Mouse (Mus musculus) embryonic facial prominence, embryonic 11.5 days (tissue): ENCODE results near the gene Olfr434. TPM values are rescaled to one million over a fixed set of nuclear protein-coding genes. Genes with fewer than 3 reads are reported as not detected.

ENCODE experiments used
- ATAC-seq: fragments of 200-750 bp; cut with Nextera tagmentation; replicated peaks from 2 replicates; pipeline ENCODE4 v1.8.0; 2017; ENCODE audit warnings: low read depth; ENCODE audit not compliant: insufficient number of reproducible peaks, low FRiP score, low TSS enrichment
- DNase-seq: peaks from one replicate; pipeline ENCODE4 v3.0.0-alpha.2; 2015; ENCODE audit warnings: low spot score
- H3K27ac ChIP-seq: fragments of 300-500 bp; sonication (generic); replicated peaks from 2 replicates; pipeline ENCODE4 v1.5.1; 2014; ENCODE audit warnings: mild to moderate bottlenecking, low read depth, low read length, control low read depth
- H3K27me3 ChIP-seq: fragments of 300-500 bp; sonication (generic); 2 replicates; pipeline ENCODE4 v1.6.1; 2014; ENCODE audit warnings: mild to moderate bottlenecking, low read length, moderate library complexity, mixed read lengths; ENCODE audit not compliant: control insufficient read depth, insufficient read depth
- H3K36me3 ChIP-seq: fragments of 300-500 bp; sonication (generic); replicated peaks from 2 replicates; pipeline ENCODE4 v1.6.1; 2014; ENCODE audit warnings: low read depth, mild to moderate bottlenecking, low read length, moderate library complexity, mixed read lengths; ENCODE audit not compliant: control insufficient read depth, insufficient read depth
- H3K4me1 ChIP-seq: fragments of 300-500 bp; sonication (generic); 2 replicates; pipeline ENCODE4 v1.6.1; 2014; ENCODE audit warnings: low read length, mixed read lengths; ENCODE audit not compliant: control insufficient read depth, insufficient read depth
- H3K4me2 ChIP-seq: fragments of 300-500 bp; sonication (generic); 2 replicates; pipeline ENCODE4 v1.6.1; 2014; ENCODE audit warnings: low read depth, mild to moderate bottlenecking, control low read depth, low read length, moderate library complexity
- H3K4me3 ChIP-seq: fragments of 300-500 bp; sonication (generic); 2 replicates; pipeline ENCODE4 v1.5.1; 2014; ENCODE audit warnings: low read depth, low read length, control low read depth
- H3K9ac ChIP-seq: fragments of 300-500 bp; sonication (generic); replicated peaks from 2 replicates; pipeline ENCODE4 v1.6.1; 2014; ENCODE audit warnings: mild to moderate bottlenecking, control low read depth, low read length
- H3K9me3 ChIP-seq: fragments of 300-500 bp; sonication (generic); replicated peaks from 2 replicates; pipeline ENCODE4 v1.6.1; 2016; ENCODE audit warnings: mild to moderate bottlenecking, low read length, inconsistent platforms, mixed read lengths; ENCODE audit not compliant: control insufficient read depth
- WGBS: fragments of 180-500 bp; shearing (Covaris S2); extraction: QIAGEN DNeasy Blood & Tissue Kit; methylation state at CpG from one replicate; pipeline ENCODE4 v1.1.7; 2014; 5-methylcytosine and 5-hydroxymethylcytosine counted together
- polyA plus RNA-seq: library from polyadenylated mRNA; unstranded; fragments of >200 nt; fragmentation: Nextera tagmentation; extraction: Ambion mirVana; gene quantifications from 2 replicates; pipeline ENCODE4 v1.2.1, GENCODE M21; 2014

Olfr434 gene
- polyA plus RNA-seq, 1 experiment from 2014 or later = not detected

- Histone ChIP-seq H3K4me1 (no peaks in the 10 kb centered on the region), H3K4me2 (peak within 1 kb of the TSS; percentile 88), H3K9me3 (no peaks in the 10 kb centered on the region), H3K36me3 (no peaks in the 10 kb centered on the region), H3K4me3 (peak within 1 kb of the TSS; percentile 61), H3K27me3 (no peaks in the 10 kb centered on the region), H3K9ac (peak within 1 kb of the TSS; percentile 69), H3K27ac (no peak within 1 kb of the TSS)
- DNase-seq (peak; percentile 49), ATAC-seq (peak; percentile 88)
- 1% methylated on average over 39 of the region's 48 CpGs for WGBS
Measured at GRCm38 (mm10) chr6:43265363-43266041, 52.7 kb downstream of the Olfr434 start, which contains the start of gene Arhgef5. TSS of gene Arhgef5 (plus strand) at chr6:43265582.

DNA sequence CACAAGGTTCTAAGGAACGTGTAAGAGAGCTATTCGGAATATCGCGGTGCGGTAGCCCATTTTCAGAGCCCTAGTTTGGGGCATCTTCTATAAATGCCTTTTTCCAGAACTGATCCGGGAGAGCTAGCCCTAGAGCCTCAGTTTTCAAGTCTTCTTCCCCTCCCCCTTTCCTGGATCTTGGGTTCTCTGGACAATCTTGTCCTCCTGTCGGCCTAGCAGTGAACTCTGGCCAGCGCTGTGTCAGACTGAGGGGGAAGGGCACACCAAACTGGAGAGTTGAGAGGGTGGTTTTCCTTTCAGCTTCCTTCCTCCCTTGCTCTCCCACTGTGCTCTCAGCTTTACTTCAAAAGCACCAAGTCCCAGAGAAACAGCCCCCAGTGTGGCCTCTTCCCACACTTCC is 53.5 kb downstream of the Olfr434 start:
- DNase-seq (peak; percentile 47), ATAC-seq (0 out of 2 replicates have a peak, but pooled peaks have one; percentile 11)
- no peaks in the 10 kb centered on the region for H3K4me1 ChIP-seq
- peak overlapping the region; percentile 88 for H3K4me2 ChIP-seq
- peak overlapping the region; percentile 61 for H3K4me3 ChIP-seq
- no peak overlapping the region; the same call in 1 of the 2 replicates for H3K9ac ChIP-seq
- no peaks in the 10 kb centered on the region for H3K36me3 ChIP-seq
- no peak overlapping the region for H3K27ac ChIP-seq
- H3K9me3 ChIP-seq = no peaks in the 10 kb centered on the region
- 2% methylated on average over 8 of the region's 8 CpGs for WGBS
- H3K27me3 ChIP-seq = no peaks in the 10 kb centered on the region

Other genes starting within 250 kb of the Olfr434 start
- gene Olfr441, start 106.7 kb upstream of the Olfr434 start, polyA plus RNA-seq = not detected in 2 replicates
- not detected in 2 replicates for gene Olfr237-ps1, start 66.5 kb upstream of the Olfr434 start, polyA plus RNA-seq
- not detected in 2 replicates for gene Olfr437, start 49.7 kb upstream of the Olfr434 start, polyA plus RNA-seq
- gene Olfr13, start 40.9 kb upstream of the Olfr434 start, polyA plus RNA-seq = not detected in 2 replicates
- gene Olfr435, start 15.9 kb upstream of the Olfr434 start, polyA plus RNA-seq = not detected in 2 replicates
- gene Olfr47, start 18.5 kb downstream of the Olfr434 start, polyA plus RNA-seq = not detected in 2 replicates
- gene Arhgef5, start 52.6 kb downstream of the Olfr434 start, polyA plus RNA-seq = 4.5 and 5.7 TPM in 2 replicates
- gene Nobox, start 96.5 kb downstream of the Olfr434 start, polyA plus RNA-seq = not detected in 2 replicates